Mouse (Mus musculus) 3134 (cell line): Measurements from ENCODE around the gene Trf.
"Not testable (repeated sequence)": the region's sequence is repeated elsewhere in the genome, so short reads cannot be mapped to it uniquely, and the experiment has no call there.

Experiments
- DNase-seq: peaks from one replicate; pipeline ENCODE4 v3.0.0-alpha.2; 2011; ENCODE audit warnings: low spot score; ENCODE audit not compliant: insufficient read length; ENCODE audit errors: extremely low read depth

The Trf gene

DNA sequence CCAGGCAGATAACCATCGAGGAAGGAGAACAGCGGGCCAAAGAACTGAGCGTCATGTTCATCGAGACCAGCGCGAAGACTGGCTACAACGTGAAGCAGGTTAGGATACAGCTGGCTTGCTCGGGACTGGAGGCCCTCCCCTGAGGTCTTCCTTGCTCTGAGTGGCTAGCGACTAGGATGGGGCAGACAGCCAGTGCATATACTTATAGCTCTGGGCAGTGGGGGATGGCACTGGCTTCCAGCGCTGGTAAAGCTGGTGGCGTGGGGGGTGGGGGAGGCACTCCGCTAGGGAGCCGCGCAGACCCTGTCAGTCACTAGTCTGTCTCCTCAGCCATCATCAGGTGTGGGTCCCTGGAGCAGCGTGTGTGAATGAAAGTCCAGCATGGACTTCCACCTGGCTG lies 66.4 kb downstream of the Trf start:
- DNase-seq: no peak

DNA sequence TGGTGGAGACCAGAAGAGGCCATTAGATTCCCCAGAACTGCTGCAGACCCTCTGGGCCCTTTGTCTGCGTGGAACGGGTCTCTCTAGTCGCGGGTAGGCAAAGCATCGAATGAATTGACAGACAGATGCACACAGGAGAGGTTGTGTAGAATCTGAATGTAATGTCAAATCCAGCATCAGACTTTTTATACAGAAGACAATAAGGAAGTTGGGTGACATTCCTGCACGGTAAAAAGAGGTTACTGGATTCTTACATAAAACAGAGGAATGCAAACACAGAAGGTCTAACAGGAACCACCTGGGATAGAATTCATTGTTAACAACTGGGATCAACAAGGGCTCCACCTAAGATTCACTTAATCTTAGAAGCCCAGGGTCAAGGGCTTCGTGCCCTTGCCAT lies 75.1 kb downstream of the Trf start:
- DNase-seq: not testable (repeated sequence)

DNA sequence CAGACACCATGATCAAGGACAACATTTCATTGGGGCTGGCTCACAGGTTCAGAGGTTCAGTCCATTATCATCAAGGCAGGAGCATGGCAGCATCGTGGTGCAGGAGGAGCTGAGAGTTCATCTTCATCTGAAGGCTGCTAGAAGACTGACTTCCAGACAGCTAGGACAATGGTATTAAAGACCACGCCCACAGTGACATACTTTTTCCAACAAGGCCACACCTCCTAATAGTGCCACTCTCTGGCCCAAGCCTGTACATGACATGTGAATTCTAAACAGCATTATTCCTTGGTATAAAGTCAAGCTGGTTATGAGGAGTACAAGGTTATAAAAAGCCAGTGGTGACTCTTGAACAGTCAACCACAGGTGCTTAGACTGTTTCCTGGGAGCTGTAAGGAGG lies 75.7 kb downstream of the Trf start:
- no peak for DNase-seq
